Mouse (Mus musculus): ENCODE results near the gene Gm49395.

GRCm38 (mm10) chr13:115102754-115103153 lies 1.0 kb upstream of the Gm49395 start:
- no peak for TF ChIP-seq GATA1 (IDR thresholded peaks at IDR 0.05; ENCODE audit: low read length)
- TF ChIP-seq TAL1 (IDR thresholded peaks at IDR 0.05; ENCODE audit: low read length) = no peak
